Mouse (Mus musculus): ENCODE data around the gene Oaf. TPM values are rescaled to one million over a fixed set of nuclear protein-coding genes. Genes with fewer than 3 reads are reported as not detected.

Oaf gene
- polyA plus RNA-seq (2014; fragmentation: Nextera tagmentation; extraction: Ambion mirVana) = 51.6 and 52.0 TPM in 2 replicates

GRCm38 (mm10) chr9:43239712-43240593 lies at the start of gene Oaf:
Oaf (minus strand) TSS chr9:43239911.
- Histone ChIP-seq H3K27ac (ENCODE audit: low read depth, low read length) (peak within 1 kb of the TSS; percentile 99), H3K4me3 (ENCODE audit: low read depth, low read length) (peak within 1 kb of the TSS; percentile 95), H3K4me1 (replicated peaks; ENCODE audit: control insufficient read depth, insufficient read depth, low read length) (peaks cover 73% of the 10 kb centered on the region), H3K4me2 (peak within 1 kb of the TSS; percentile 68), H3K36me3 (ENCODE audit: control insufficient read depth, insufficient read depth, low read length) (peaks cover 3% of the 10 kb centered on the region), H3K9me3 (ENCODE audit: control insufficient read depth, low read length) (no peaks in the 10 kb centered on the region), H3K27me3 (replicated peaks; ENCODE audit: control insufficient read depth, insufficient read depth, low read length) (no peaks in the 10 kb centered on the region), H3K9ac (ENCODE audit: low read depth, low read length) (peak within 1 kb of the TSS; percentile 94)
- WGBS = under 1% methylated on average over 44 of the region's 44 CpGs
- ATAC-seq (replicated peaks; ENCODE audit: low FRiP score) (peak; percentile 85), DNase-seq (ENCODE audit: low spot score) (peak; percentile 90)

GRCm38 (mm10) chr9:43286870-43287269 lies 47.2 kb upstream of the Oaf start:
- Histone ChIP-seq H3K27me3 (replicated peaks; ENCODE audit: control insufficient read depth, insufficient read depth, low read length) (peaks cover 8% of the 10 kb centered on the region), H3K4me1 (replicated peaks; ENCODE audit: control insufficient read depth, insufficient read depth, low read length) (no peaks in the 10 kb centered on the region; the same call in 1 of the 2 replicates), H3K36me3 (ENCODE audit: control insufficient read depth, insufficient read depth, low read length) (no peaks in the 10 kb centered on the region), H3K9ac (ENCODE audit: low read depth, low read length) (0 out of 2 replicates have a peak overlapping the region, but pooled peaks have one; percentile 25), H3K4me3 (ENCODE audit: low read depth, low read length) (no peak overlapping the region), H3K4me2 (peak overlapping the region; percentile 27), H3K27ac (ENCODE audit: low read depth, low read length) (no peak overlapping the region), H3K9me3 (ENCODE audit: control insufficient read depth, low read length) (no peaks in the 10 kb centered on the region)
- 3% methylated on average over 20 of the region's 20 CpGs for WGBS
- peak; percentile 80 for DNase-seq (ENCODE audit: low spot score)
- ATAC-seq (replicated peaks; ENCODE audit: low FRiP score) = 0 out of 2 replicates have a peak, but pooled peaks have one; percentile 31

- no peak overlapping the region for H3K4me2 ChIP-seq
- peaks cover 8% of the 10 kb centered on the region for H3K27me3 ChIP-seq (replicated peaks; ENCODE audit: control insufficient read depth, insufficient read depth, low read length)
- H3K9ac ChIP-seq (ENCODE audit: low read depth, low read length) = no peak overlapping the region
- no peaks in the 10 kb centered on the region for H3K36me3 ChIP-seq (ENCODE audit: control insufficient read depth, insufficient read depth, low read length)
- no peaks in the 10 kb centered on the region for H3K9me3 ChIP-seq (ENCODE audit: control insufficient read depth, low read length)
- no peak for DNase-seq (ENCODE audit: low spot score)
- H3K4me3 ChIP-seq (ENCODE audit: low read depth, low read length) = no peak overlapping the region
- no peak for ATAC-seq (replicated peaks; ENCODE audit: low FRiP score)
- no peak overlapping the region for H3K27ac ChIP-seq (ENCODE audit: low read depth, low read length)
- WGBS = 91% methylated on average over 4 of the region's 4 CpGs
- no peaks in the 10 kb centered on the region; the same call in 1 of the 2 replicates for H3K4me1 ChIP-seq (replicated peaks; ENCODE audit: control insufficient read depth, insufficient read depth, low read length)
Measured at GRCm38 (mm10) chr9:43285281-43285680, 45.6 kb upstream of the Oaf start.

- no peaks in the 10 kb centered on the region for H3K36me3 ChIP-seq (ENCODE audit: control insufficient read depth, insufficient read depth, low read length)
- H3K9ac ChIP-seq (ENCODE audit: low read depth, low read length) = no peak overlapping the region
- peaks cover 8% of the 10 kb centered on the region for H3K27me3 ChIP-seq (replicated peaks; ENCODE audit: control insufficient read depth, insufficient read depth, low read length)
- H3K27ac ChIP-seq (ENCODE audit: low read depth, low read length) = no peak overlapping the region
- no peak overlapping the region for H3K4me3 ChIP-seq (ENCODE audit: low read depth, low read length)
- H3K4me2 ChIP-seq = no peak overlapping the region
- ATAC-seq (replicated peaks; ENCODE audit: low FRiP score) = peak; percentile 75
- no peaks in the 10 kb centered on the region; the same call in 1 of the 2 replicates for H3K4me1 ChIP-seq (replicated peaks; ENCODE audit: control insufficient read depth, insufficient read depth, low read length)
- H3K9me3 ChIP-seq (ENCODE audit: control insufficient read depth, low read length) = no peaks in the 10 kb centered on the region
- 9% methylated on average over 6 of the region's 6 CpGs for WGBS
- peak; percentile 82 for DNase-seq (ENCODE audit: low spot score)
Measured at GRCm38 (mm10) chr9:43284284-43284683, 44.6 kb upstream of the Oaf start.

- peaks cover 8% of the 10 kb centered on the region for H3K4me1 ChIP-seq (replicated peaks; ENCODE audit: control insufficient read depth, insufficient read depth, low read length)
- no peak overlapping the region for H3K9ac ChIP-seq (ENCODE audit: low read depth, low read length)
- no peaks in the 10 kb centered on the region for H3K9me3 ChIP-seq (ENCODE audit: control insufficient read depth, low read length)
- H3K27ac ChIP-seq (ENCODE audit: low read depth, low read length) = no peak overlapping the region
- ATAC-seq (replicated peaks; ENCODE audit: low FRiP score) = no peak
- no peak for DNase-seq (ENCODE audit: low spot score)
- H3K36me3 ChIP-seq (ENCODE audit: control insufficient read depth, insufficient read depth, low read length) = no peaks in the 10 kb centered on the region
- no peak overlapping the region for H3K4me3 ChIP-seq (ENCODE audit: low read depth, low read length)
- 58% methylated on average over 9 of the region's 9 CpGs for WGBS
- H3K4me2 ChIP-seq = no peak overlapping the region
- H3K27me3 ChIP-seq (replicated peaks; ENCODE audit: control insufficient read depth, insufficient read depth, low read length) = peaks cover 40% of the 10 kb centered on the region
Measured at GRCm38 (mm10) chr9:43273735-43274134, 34.0 kb upstream of the Oaf start.

GRCm38 (mm10) chr9:43271761-43272518 lies 32.2 kb upstream of the Oaf start:
- no peak overlapping the region for H3K4me3 ChIP-seq (ENCODE audit: low read depth, low read length)
- H3K4me2 ChIP-seq = no peak overlapping the region
- H3K27ac ChIP-seq (ENCODE audit: low read depth, low read length) = no peak overlapping the region
- peaks cover 38% of the 10 kb centered on the region for H3K27me3 ChIP-seq (replicated peaks; ENCODE audit: control insufficient read depth, insufficient read depth, low read length)
- H3K36me3 ChIP-seq (ENCODE audit: control insufficient read depth, insufficient read depth, low read length) = no peaks in the 10 kb centered on the region
- H3K9me3 ChIP-seq (ENCODE audit: control insufficient read depth, low read length) = no peaks in the 10 kb centered on the region
- no peak for ATAC-seq (replicated peaks; ENCODE audit: low FRiP score)
- WGBS = 52% methylated on average over 14 of the region's 14 CpGs
- DNase-seq (ENCODE audit: low spot score) = no peak
- H3K9ac ChIP-seq (ENCODE audit: low read depth, low read length) = no peak overlapping the region
- H3K4me1 ChIP-seq (replicated peaks; ENCODE audit: control insufficient read depth, insufficient read depth, low read length) = peaks cover 8% of the 10 kb centered on the region

GRCm38 (mm10) chr9:43270723-43271252 lies 31.1 kb upstream of the Oaf start:
- peak overlapping the region; percentile 46 for H3K4me2 ChIP-seq
- 3% methylated on average over 17 of the region's 17 CpGs for WGBS
- H3K9me3 ChIP-seq (ENCODE audit: control insufficient read depth, low read length) = no peaks in the 10 kb centered on the region
- H3K4me3 ChIP-seq (ENCODE audit: low read depth, low read length) = peak overlapping the region; percentile 10; the same call in 1 of the 2 replicates
- no peak overlapping the region for H3K9ac ChIP-seq (ENCODE audit: low read depth, low read length)
- H3K4me1 ChIP-seq (replicated peaks; ENCODE audit: control insufficient read depth, insufficient read depth, low read length) = peaks cover 8% of the 10 kb centered on the region
- H3K27me3 ChIP-seq (replicated peaks; ENCODE audit: control insufficient read depth, insufficient read depth, low read length) = peaks cover 38% of the 10 kb centered on the region
- no peaks in the 10 kb centered on the region for H3K36me3 ChIP-seq (ENCODE audit: control insufficient read depth, insufficient read depth, low read length)
- ATAC-seq (replicated peaks; ENCODE audit: low FRiP score) (no peak), DNase-seq (ENCODE audit: low spot score) (no peak)
- H3K27ac ChIP-seq (ENCODE audit: low read depth, low read length) = no peak overlapping the region; the same call in 1 of the 2 replicates

- Histone ChIP-seq H3K9ac (ENCODE audit: low read depth, low read length) (no peak overlapping the region), H3K27me3 (replicated peaks; ENCODE audit: control insufficient read depth, insufficient read depth, low read length) (peaks cover 36% of the 10 kb centered on the region), H3K36me3 (ENCODE audit: control insufficient read depth, insufficient read depth, low read length) (no peaks in the 10 kb centered on the region), H3K4me3 (ENCODE audit: low read depth, low read length) (no peak overlapping the region), H3K9me3 (ENCODE audit: control insufficient read depth, low read length) (no peaks in the 10 kb centered on the region), H3K4me2 (no peak overlapping the region), H3K27ac (ENCODE audit: low read depth, low read length) (no peak overlapping the region), H3K4me1 (replicated peaks; ENCODE audit: control insufficient read depth, insufficient read depth, low read length) (peaks cover 9% of the 10 kb centered on the region)
- DNase-seq (ENCODE audit: low spot score) (no peak), ATAC-seq (replicated peaks; ENCODE audit: low FRiP score) (no peak)
- 26% methylated on average over 8 of the region's 8 CpGs for WGBS
Measured at GRCm38 (mm10) chr9:43269166-43269565, 29.5 kb upstream of the Oaf start.

All from liver, embryonic 11.5 days (tissue).